Mouse (Mus musculus): ENCODE measurements at regions not wholly inside any gene's neighbourhood (a gene's known extent, or its start where the extent isn't known, plus 50 kb on each side); places are given as distances from the start of the nearest gene placed in this dataset.

GRCm38 (mm10) chr11:71390616-71391015, 160.1 kb upstream of the Nlrp1b start:
- 52% methylated on average over 3 of the region's 3 CpGs for WGBS (ENCODE audit: insufficient replicate concordance)
- Histone ChIP-seq H3K4me3 (ENCODE audit: low read depth, low read length) (no peak overlapping the region), H3K27me3 (ENCODE audit: insufficient read depth, low read length) (no peaks in the 10 kb centered on the region), H3K9ac (replicated peaks) (no peak overlapping the region), H3K4me2 (ENCODE audit: low read depth, low read length) (no peak overlapping the region), H3K4me1 (ENCODE audit: insufficient read depth) (no peaks in the 10 kb centered on the region), H3K27ac (ENCODE audit: low read depth) (no peak overlapping the region), H3K9me3 (ENCODE audit: low read length) (no peaks in the 10 kb centered on the region), H3K36me3 (replicated peaks; ENCODE audit: insufficient read depth, low read length) (no peaks in the 10 kb centered on the region)
- ATAC-seq (no peak), DNase-seq (no peak)
- TF ChIP-seq EP300 (IDR thresholded peaks at IDR 0.05; ENCODE audit: low read depth) (no peak), CTCF (IDR thresholded peaks at IDR 0.05; ENCODE audit: low read depth) (no peak)

- Histone ChIP-seq H3K27me3 (ENCODE audit: insufficient read depth, low read length) (no peaks in the 10 kb centered on the region), H3K9me3 (ENCODE audit: low read length) (no peaks in the 10 kb centered on the region), H3K9ac (replicated peaks) (no peak overlapping the region), H3K4me3 (ENCODE audit: low read depth, low read length) (no peak overlapping the region), H3K4me1 (ENCODE audit: insufficient read depth) (no peaks in the 10 kb centered on the region), H3K36me3 (replicated peaks; ENCODE audit: insufficient read depth, low read length) (no peaks in the 10 kb centered on the region), H3K27ac (ENCODE audit: low read depth) (no peak overlapping the region), H3K4me2 (ENCODE audit: low read depth, low read length) (no peak overlapping the region)
- DNase-seq (no peak), ATAC-seq (no peak)
- TF ChIP-seq EP300 (IDR thresholded peaks at IDR 0.05; ENCODE audit: low read depth): no peak
- TF ChIP-seq CTCF (IDR thresholded peaks at IDR 0.05; ENCODE audit: low read depth): no peak
- WGBS (ENCODE audit: insufficient replicate concordance): 63% methylated on average over 5 of the region's 5 CpGs
These were observed 162.9 kb upstream of the Nlrp1b start for GRCm38 (mm10) chr11:71393406-71393805.

GRCm38 (mm10) chr11:71395023-71395422, 164.5 kb upstream of the Nlrp1b start:
- no peaks in the 10 kb centered on the region for H3K9me3 ChIP-seq (ENCODE audit: low read length)
- no peak for DNase-seq
- WGBS (ENCODE audit: insufficient replicate concordance): 73% methylated on average over 4 of the region's 4 CpGs
- H3K27me3 ChIP-seq (ENCODE audit: insufficient read depth, low read length): no peaks in the 10 kb centered on the region
- H3K9ac ChIP-seq (replicated peaks): no peak overlapping the region
- no peak for ATAC-seq
- H3K4me1 ChIP-seq (ENCODE audit: insufficient read depth): no peaks in the 10 kb centered on the region
- H3K36me3 ChIP-seq (replicated peaks; ENCODE audit: insufficient read depth, low read length): no peaks in the 10 kb centered on the region
- TF ChIP-seq CTCF (IDR thresholded peaks at IDR 0.05; ENCODE audit: low read depth): no peak
- no peak for TF ChIP-seq EP300 (IDR thresholded peaks at IDR 0.05; ENCODE audit: low read depth)
- no peak overlapping the region for H3K27ac ChIP-seq (ENCODE audit: low read depth)
- H3K4me2 ChIP-seq (ENCODE audit: low read depth, low read length): no peak overlapping the region
- H3K4me3 ChIP-seq (ENCODE audit: low read depth, low read length): no peak overlapping the region

GRCm38 (mm10) chr11:71395631-71396030, 165.1 kb upstream of the Nlrp1b start:
- no peak for TF ChIP-seq EP300 (IDR thresholded peaks at IDR 0.05; ENCODE audit: low read depth)
- TF ChIP-seq CTCF (IDR thresholded peaks at IDR 0.05; ENCODE audit: low read depth): no peak
- ATAC-seq (no peak), DNase-seq (no peak)
- Histone ChIP-seq H3K36me3 (replicated peaks; ENCODE audit: insufficient read depth, low read length) (no peaks in the 10 kb centered on the region), H3K27ac (ENCODE audit: low read depth) (no peak overlapping the region), H3K4me3 (ENCODE audit: low read depth, low read length) (no peak overlapping the region), H3K4me1 (ENCODE audit: insufficient read depth) (no peaks in the 10 kb centered on the region), H3K9ac (replicated peaks) (no peak overlapping the region), H3K9me3 (ENCODE audit: low read length) (no peaks in the 10 kb centered on the region), H3K4me2 (ENCODE audit: low read depth, low read length) (no peak overlapping the region), H3K27me3 (ENCODE audit: insufficient read depth, low read length) (no peaks in the 10 kb centered on the region)
- WGBS (ENCODE audit: insufficient replicate concordance): 64% methylated on average over 1 of the region's 1 CpGs

- Histone ChIP-seq H3K36me3 (replicated peaks; ENCODE audit: insufficient read depth, low read length) (no peaks in the 10 kb centered on the region), H3K4me1 (ENCODE audit: insufficient read depth) (no peaks in the 10 kb centered on the region), H3K4me3 (ENCODE audit: low read depth, low read length) (no peak overlapping the region), H3K27ac (ENCODE audit: low read depth) (no peak overlapping the region), H3K9ac (replicated peaks) (no peak overlapping the region), H3K9me3 (ENCODE audit: low read length) (no peaks in the 10 kb centered on the region), H3K27me3 (ENCODE audit: insufficient read depth, low read length) (no peaks in the 10 kb centered on the region), H3K4me2 (ENCODE audit: low read depth, low read length) (no peak overlapping the region)
- 80% methylated on average over 2 of the region's 2 CpGs for WGBS (ENCODE audit: insufficient replicate concordance)
- TF ChIP-seq EP300 (IDR thresholded peaks at IDR 0.05; ENCODE audit: low read depth) (no peak), CTCF (IDR thresholded peaks at IDR 0.05; ENCODE audit: low read depth) (no peak)
- DNase-seq (no peak), ATAC-seq (no peak)
These were observed 169.8 kb upstream of the Nlrp1b start for GRCm38 (mm10) chr11:71400351-71400750.

- Histone ChIP-seq H3K9me3 (ENCODE audit: low read length) (no peaks in the 10 kb centered on the region), H3K4me1 (ENCODE audit: insufficient read depth) (no peaks in the 10 kb centered on the region), H3K4me2 (ENCODE audit: low read depth, low read length) (no peak overlapping the region), H3K36me3 (replicated peaks; ENCODE audit: insufficient read depth, low read length) (no peaks in the 10 kb centered on the region), H3K27me3 (ENCODE audit: insufficient read depth, low read length) (no peaks in the 10 kb centered on the region), H3K27ac (ENCODE audit: low read depth) (no peak overlapping the region), H3K9ac (replicated peaks) (no peak overlapping the region), H3K4me3 (ENCODE audit: low read depth, low read length) (no peak overlapping the region)
- TF ChIP-seq EP300 (IDR thresholded peaks at IDR 0.05; ENCODE audit: low read depth) (no peak), CTCF (IDR thresholded peaks at IDR 0.05; ENCODE audit: low read depth) (no peak)
- ATAC-seq (no peak), DNase-seq (no peak)
- WGBS (ENCODE audit: insufficient replicate concordance): 80% methylated on average over 2 of the region's 2 CpGs
These were observed 171.1 kb upstream of the Nlrp1b start for GRCm38 (mm10) chr11:71401411-71402276.
